ENCODE assay signal across 7 mouse cellular contexts in genomic region chr10:117745570-117746296, GRCm38 (mm10). TPM values are rescaled to one million over a fixed set of nuclear protein-coding genes. Genes with fewer than 3 reads are reported as not detected.
DNase-seq lines count a peak whose midpoint lies in the region; ATAC-seq lines count a peak whose summit lies in the region.
"Not testable (repeated sequence)": the region's sequence is repeated elsewhere in the genome, so short reads cannot be mapped to it uniquely, and the experiment has no call there.

No protein-coding gene starts in this region.

- H3K9me3 ChIP-seq in limb, embryonic 13.5 days; midbrain, embryonic 10.5 days (replicated peaks): not testable (repeated sequence)

- H3K9ac ChIP-seq in limb, embryonic 13.5 days: peak overlapping the region; percentile 73

- DNase-seq in adrenal gland, postnatal 10 days: peak; percentile 33
- DNase-seq in embryo, embryonic 9.5 days (ENCODE audit: extremely low spot score): peak; percentile 37
- DNase-seq in induced T-regulatory cell, adult 2 months (ENCODE audit: low read depth): peak; percentile 38
- DNase-seq in midbrain, embryonic 10.5 days (ENCODE audit: low spot score): peak; percentile 35
- DNase-seq in right cerebral cortex, adult 18-20 months: peak; percentile 29

- ATAC-seq in granulocyte monocyte progenitor cell, adult 5-6 weeks (replicated peaks; ENCODE audit: poor library complexity, severe bottlenecking): peak; percentile 45
- peak; percentile 13; the same call in 1 of the 2 replicates for ATAC-seq in limb, embryonic 13.5 days (ENCODE audit: low FRiP score, low read depth)

- peaks cover 33% of the 10 kb centered on the region for H3K36me3 ChIP-seq in limb, embryonic 13.5 days
- H3K36me3 ChIP-seq in midbrain, embryonic 10.5 days: peaks cover 48% of the 10 kb centered on the region

- WGBS in limb, embryonic 13.5 days: under 1% methylated on average over 14 of the region's 46 CpGs
- under 1% methylated on average over 26 of the region's 46 CpGs for WGBS in midbrain, embryonic 10.5 days

- H3K4me3 ChIP-seq in limb, embryonic 13.5 days: peak overlapping the region; percentile 53
- peak overlapping the region; percentile 60 for H3K4me3 ChIP-seq in midbrain, embryonic 10.5 days

- H3K27ac ChIP-seq in limb, embryonic 13.5 days: peak overlapping the region; percentile 90; the same call in 1 of the 2 replicates
- peak overlapping the region; percentile 79 for H3K27ac ChIP-seq in midbrain, embryonic 10.5 days (replicated peaks)

- peaks cover 36% of the 10 kb centered on the region for H3K4me1 ChIP-seq in limb, embryonic 13.5 days
- H3K4me1 ChIP-seq in midbrain, embryonic 10.5 days: peaks cover 19% of the 10 kb centered on the region

- H3K4me2 ChIP-seq in limb, embryonic 13.5 days (replicated peaks): peak overlapping the region; percentile 69

- H3K27me3 ChIP-seq in limb, embryonic 13.5 days; midbrain, embryonic 10.5 days (ENCODE audit: low read depth, poor library complexity, severe bottlenecking): not testable (repeated sequence)

RNA-seq across cellular contexts. Expression of gene Slc35e3, which starts 0.4 kb away (rescaled TPM):
- 10 to 100 TPM; 10.5 to 14.4 TPM for total RNA-seq in adrenal gland, postnatal 10 days (2021)
- total RNA-seq in granulocyte monocyte progenitor cell, adult 5-6 weeks (2014; fragmentation: Nextera tagmentation): 6.1 and 12.7 TPM in 2 replicates
- 14.4 and 18.9 TPM in 2 replicates for total RNA-seq in granulocyte monocyte progenitor cell, adult 5-6 weeks (2017)
- 42.4 and 44.3 TPM in 2 replicates for polyA plus RNA-seq in limb, embryonic 13.5 days (2015; fragmentation: Nextera tagmentation; extraction: Ambion mirVana)
- polyA plus RNA-seq in midbrain, embryonic 10.5 days (2016; fragmentation: Nextera tagmentation; extraction: Ambion mirVana): 19.5 and 24.8 TPM in 2 replicates

RNA-seq across cellular contexts. Expression of gene Mdm2, which starts 35.2 kb away (rescaled TPM):
- total RNA-seq in adrenal gland, postnatal 10 days (2021): 10 to 100 TPM; 41.1 to 46.2 TPM
- total RNA-seq in granulocyte monocyte progenitor cell, adult 5-6 weeks (2014; fragmentation: Nextera tagmentation): 43.0 and 62.0 TPM in 2 replicates
- 45.3 and 47.9 TPM in 2 replicates for total RNA-seq in granulocyte monocyte progenitor cell, adult 5-6 weeks (2017)
- polyA plus RNA-seq in limb, embryonic 13.5 days (2015; fragmentation: Nextera tagmentation; extraction: Ambion mirVana): 47.3 and 49.5 TPM in 2 replicates
- polyA plus RNA-seq in midbrain, embryonic 10.5 days (2016; fragmentation: Nextera tagmentation; extraction: Ambion mirVana): 60.6 and 66.7 TPM in 2 replicates

RNA-seq across cellular contexts. Expression of gene Nup107, which starts 46.8 kb away (rescaled TPM):
- total RNA-seq in adrenal gland, postnatal 10 days (2021): 10 to 100 TPM; 14.4 to 16.8 TPM
- total RNA-seq in granulocyte monocyte progenitor cell, adult 5-6 weeks (2014; fragmentation: Nextera tagmentation): 76.8 and 93.4 TPM in 2 replicates
- 153 and 182 TPM in 2 replicates for total RNA-seq in granulocyte monocyte progenitor cell, adult 5-6 weeks (2017)
- polyA plus RNA-seq in limb, embryonic 13.5 days (2015; fragmentation: Nextera tagmentation; extraction: Ambion mirVana): 68.9 and 71.2 TPM in 2 replicates
- polyA plus RNA-seq in midbrain, embryonic 10.5 days (2016; fragmentation: Nextera tagmentation; extraction: Ambion mirVana): 95.5 and 104 TPM in 2 replicates

Comparison
In these comparisons a context has a peak if more than half of its experiments do, and no peak if none do; other contexts are left out.
1. Peak in every context shown above with its lines: DNase-seq, ATAC-seq, H3K4me3 ChIP-seq and H3K27ac ChIP-seq.
2. RNA of gene Nup107, which starts 46.8 kb away (total RNA-seq): 76.8 to 182 TPM in granulocyte monocyte progenitor cell, adult 5-6 weeks; 14.4 to 16.8 TPM in adrenal gland, postnatal 10 days; every median in the first group is over 4 times any median in the second.